Mouse (Mus musculus) limb, embryonic 14.5 days (tissue): ENCODE measurements at regions not wholly inside any gene's neighbourhood (a gene's known extent, or its start where the extent isn't known, plus 50 kb on each side); places are given as distances from the start of the nearest gene placed in this dataset.

Source experiments
- ATAC-seq: fragments of 200-750 bp; cut with Nextera tagmentation; 2 replicates; pipeline ENCODE4 v1.8.0; 2017; ENCODE audit warnings: low read depth, moderate number of reproducible peaks, moderate TSS enrichment; ENCODE audit not compliant: low FRiP score
- DNase-seq: peaks from one replicate; pipeline ENCODE4 v3.0.0-alpha.2; 2015; ENCODE audit warnings: low spot score
- H3K27ac ChIP-seq: fragments of 300-500 bp; sonication (generic); replicated peaks from 2 replicates; pipeline ENCODE4 v1.5.1; 2014; ENCODE audit warnings: low read depth, mild to moderate bottlenecking, low read length, moderate library complexity, mixed read lengths
- H3K27me3 ChIP-seq: fragments of 300-500 bp; sonication (generic); 2 replicates; pipeline ENCODE4 v1.6.1; 2014; ENCODE audit warnings: low read length, mixed read lengths; ENCODE audit not compliant: control insufficient read depth, insufficient read depth
- H3K36me3 ChIP-seq: fragments of 300-500 bp; sonication (generic); 2 replicates; pipeline ENCODE4 v1.6.1; 2014; ENCODE audit warnings: mild to moderate bottlenecking, low read length, moderate library complexity, mixed read lengths; ENCODE audit not compliant: control insufficient read depth, insufficient read depth
- H3K4me1 ChIP-seq: fragments of 300-500 bp; sonication (generic); 2 replicates; pipeline ENCODE4 v1.6.1; 2014; ENCODE audit warnings: antibody characterized with exemption, low read length, mixed read lengths; ENCODE audit not compliant: control insufficient read depth, insufficient read depth
- H3K4me2 ChIP-seq: fragments of 300-500 bp; sonication (generic); replicated peaks from 2 replicates; pipeline ENCODE4 v1.6.1; 2014; ENCODE audit warnings: low read depth, mild to moderate bottlenecking, low read length, moderate library complexity; ENCODE audit not compliant: severe bottlenecking
- H3K4me3 ChIP-seq: fragments of 300-500 bp; sonication (generic); replicated peaks from 2 replicates; pipeline ENCODE4 v1.5.1; 2014; ENCODE audit warnings: low read length
- H3K9ac ChIP-seq: fragments of 300-500 bp; sonication (generic); 2 replicates; pipeline ENCODE4 v1.6.1; 2014; ENCODE audit warnings: mild to moderate bottlenecking, low read depth, low read length, moderate library complexity; ENCODE audit not compliant: severe bottlenecking
- H3K9me3 ChIP-seq: fragments of 300-500 bp; sonication (generic); 2 replicates; pipeline ENCODE4 v1.6.1; 2016; ENCODE audit warnings: low read length; ENCODE audit not compliant: control insufficient read depth
- POLR2A ChIP-seq: fragments of 200-500 bp; IDR thresholded peaks from 2 replicates; pipeline ENCODE4 v1.8.0; 2012; ENCODE audit warnings: inconsistent platforms, mild to moderate bottlenecking, moderate library complexity, borderline replicate concordance; ENCODE audit not compliant: insufficient read depth, insufficient read length; ENCODE audit errors: extremely low read depth
- WGBS: fragments of 180-500 bp; shearing (Covaris S2); extraction: QIAGEN DNeasy Blood & Tissue Kit; methylation state at CpG from one replicate; pipeline ENCODE4 v1.1.7; 2014; 5-methylcytosine and 5-hydroxymethylcytosine counted together

DNA sequence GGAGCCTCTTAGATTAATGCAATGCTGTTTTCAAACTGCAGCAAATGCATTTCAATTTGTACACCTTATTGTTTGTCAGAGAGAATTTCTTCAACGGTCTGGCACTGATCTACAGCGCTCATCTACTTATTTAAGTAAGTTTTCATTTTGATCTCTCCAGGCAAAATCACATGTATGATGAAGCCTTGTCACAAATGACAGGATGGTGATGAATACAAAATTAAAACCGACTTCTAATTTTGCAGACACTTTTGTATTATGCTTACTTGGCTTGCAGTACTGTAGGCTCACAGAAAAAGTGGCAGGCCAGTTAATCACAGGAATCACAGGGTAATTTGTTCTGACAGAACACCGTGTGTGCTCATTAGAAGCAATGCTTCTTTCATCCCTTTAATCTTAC is 406.4 kb downstream of the Gria2 start:
- no peak for TF ChIP-seq POLR2A
- DNase-seq (no peak), ATAC-seq (no peak)
- no peak overlapping the region for H3K4me2 ChIP-seq
- no peaks in the 10 kb centered on the region for H3K36me3 ChIP-seq
- H3K9ac ChIP-seq, result no peak overlapping the region
- H3K9me3 ChIP-seq, result peaks cover 6% of the 10 kb centered on the region; the same call in 1 of the 2 replicates
- H3K4me1 ChIP-seq, result no peaks in the 10 kb centered on the region
- H3K27ac ChIP-seq, result no peak overlapping the region
- WGBS, result 57% methylated on average over 4 of the region's 4 CpGs
- H3K27me3 ChIP-seq, result no peaks in the 10 kb centered on the region
- H3K4me3 ChIP-seq, result no peak overlapping the region

DNA sequence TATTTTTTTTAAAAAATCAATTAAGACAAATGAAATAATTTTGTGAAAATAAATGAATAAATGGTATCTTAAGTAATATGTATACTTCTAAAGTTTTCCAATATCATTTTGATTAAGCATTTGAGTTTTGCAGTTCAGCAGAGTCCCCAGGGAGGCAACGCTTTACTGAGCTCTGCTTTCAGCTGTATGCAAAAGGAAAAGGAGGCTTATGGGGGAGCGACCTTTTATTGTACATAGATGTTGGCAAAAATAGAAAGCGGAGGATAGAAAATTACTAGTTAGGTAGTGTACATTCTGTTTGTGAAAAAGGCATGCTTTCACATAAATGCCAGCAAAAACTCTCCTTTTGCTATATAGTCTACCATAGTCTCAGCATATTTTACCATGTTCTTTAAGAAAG is 382.2 kb downstream of the Gria2 start:
- WGBS, result 71% methylated on average over 3 of the region's 3 CpGs
- ATAC-seq, result no peak

GRCm38 (mm10) chr3:80421461-80421860 is 381.2 kb downstream of the Gria2 start:
- H3K4me2 ChIP-seq, result no peak overlapping the region
- 99% methylated on average over 3 of the region's 3 CpGs for WGBS
- H3K4me3 ChIP-seq, result no peak overlapping the region
- no peaks in the 10 kb centered on the region for H3K9me3 ChIP-seq
- no peaks in the 10 kb centered on the region for H3K27me3 ChIP-seq
- TF ChIP-seq POLR2A, result no peak
- DNase-seq (no peak), ATAC-seq (no peak)
- H3K27ac ChIP-seq, result no peak overlapping the region
- H3K4me1 ChIP-seq, result no peaks in the 10 kb centered on the region
- no peak overlapping the region for H3K9ac ChIP-seq
- no peaks in the 10 kb centered on the region for H3K36me3 ChIP-seq

More for the DNA sequence above, 382.2 kb downstream of the Gria2 start:
- DNase-seq, result no peak
- TF ChIP-seq POLR2A, result no peak
- Histone ChIP-seq H3K27me3 (no peaks in the 10 kb centered on the region), H3K27ac (no peak overlapping the region), H3K4me1 (no peaks in the 10 kb centered on the region), H3K4me2 (no peak overlapping the region), H3K9me3 (no peaks in the 10 kb centered on the region), H3K36me3 (no peaks in the 10 kb centered on the region), H3K4me3 (no peak overlapping the region), H3K9ac (no peak overlapping the region)

GRCm38 (mm10) chr3:80422106-80422505 is 380.5 kb downstream of the Gria2 start:
- TF ChIP-seq POLR2A, result no peak
- 84% methylated on average over 3 of the region's 3 CpGs for WGBS
- no peak for ATAC-seq
- no peak overlapping the region for H3K4me2 ChIP-seq
- no peak overlapping the region for H3K4me3 ChIP-seq
- no peak overlapping the region for H3K9ac ChIP-seq
- H3K27ac ChIP-seq, result no peak overlapping the region
- H3K36me3 ChIP-seq, result no peaks in the 10 kb centered on the region
- no peaks in the 10 kb centered on the region for H3K9me3 ChIP-seq
- DNase-seq, result no peak
- H3K27me3 ChIP-seq, result no peaks in the 10 kb centered on the region
- H3K4me1 ChIP-seq, result no peaks in the 10 kb centered on the region

DNA sequence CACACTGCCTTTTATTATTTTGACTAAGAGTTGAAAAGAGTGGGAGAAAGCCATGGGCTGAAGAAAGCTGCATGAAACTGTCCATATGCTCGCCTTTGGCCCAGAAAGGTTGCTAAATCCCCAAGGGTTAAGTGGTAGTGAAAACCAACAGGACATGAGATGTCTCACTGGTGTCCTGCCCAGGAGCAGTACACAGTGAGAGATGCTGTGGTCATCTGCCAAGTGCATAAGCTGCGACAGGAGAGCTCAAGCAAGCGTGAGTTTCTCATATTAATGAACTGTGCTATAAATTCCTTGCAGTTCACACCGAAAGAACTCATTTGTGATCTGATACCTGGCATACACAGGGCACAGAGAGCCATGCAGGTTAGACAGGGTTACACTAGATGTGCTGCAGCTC is 380.0 kb downstream of the Gria2 start:
- Histone ChIP-seq H3K9me3 (no peaks in the 10 kb centered on the region), H3K9ac (no peak overlapping the region), H3K27me3 (no peaks in the 10 kb centered on the region), H3K4me3 (no peak overlapping the region), H3K4me1 (no peaks in the 10 kb centered on the region), H3K4me2 (no peak overlapping the region), H3K36me3 (no peaks in the 10 kb centered on the region), H3K27ac (no peak overlapping the region)
- 69% methylated on average over 4 of the region's 4 CpGs for WGBS
- DNase-seq (no peak), ATAC-seq (no peak)
- TF ChIP-seq POLR2A, result no peak
